Mouse (Mus musculus) olfactory bulb, adult 2 months (tissue): ENCODE measurements around the gene Ptch1. TPM values are rescaled to one million over a fixed set of nuclear protein-coding genes. Genes with fewer than 3 reads are reported as not detected.

Experiments
- H3K27ac ChIP-seq: fragments of 200-500 bp; 2 replicates; pipeline ENCODE4 v1.5.1; 2012; ENCODE audit warnings: low read depth, low read length; ENCODE audit not compliant: insufficient read depth
- H3K4me1 ChIP-seq: fragments of 200-500 bp; 2 replicates; pipeline ENCODE4 v1.6.1; 2012; ENCODE audit warnings: low read length; ENCODE audit not compliant: control insufficient read depth, insufficient read depth
- H3K4me3 ChIP-seq: fragments of 200-500 bp; 2 replicates; pipeline ENCODE4 v1.5.1; 2012; ENCODE audit warnings: mild to moderate bottlenecking, low read depth, low read length, moderate library complexity; ENCODE audit not compliant: insufficient read depth
- CTCF ChIP-seq: fragments of 200-500 bp; IDR thresholded peaks from 2 replicates; pipeline ENCODE4 v1.5.1; 2012; ENCODE audit warnings: low read depth, mild to moderate bottlenecking, low read length, moderate library complexity; ENCODE audit not compliant: insufficient read depth
- POLR2A ChIP-seq: fragments of 200-500 bp; IDR thresholded peaks from 2 replicates; pipeline ENCODE4 v1.6.1; 2012; ENCODE audit warnings: mild to moderate bottlenecking, low read depth, low read length, moderate library complexity; ENCODE audit not compliant: insufficient read depth
- WGBS: fragments of 180-500 bp; shearing (Covaris S2); methylation state at CpG from one replicate; pipeline ENCODE4 v1.1.7; 2018; 5-methylcytosine and 5-hydroxymethylcytosine counted together
- polyA plus RNA-seq: library from polyadenylated mRNA; stranded (reverse); fragments of >200 nt; gene quantifications from 2 replicates; pipeline ENCODE4 v1.2.4, GENCODE M21; 2012; ENCODE audit warnings: low replicate concordance; ENCODE audit not compliant: missing spikeins, insufficient read depth, insufficient read length

The Ptch1 gene
- polyA plus RNA-seq, 1 experiment = not detected

DNA sequence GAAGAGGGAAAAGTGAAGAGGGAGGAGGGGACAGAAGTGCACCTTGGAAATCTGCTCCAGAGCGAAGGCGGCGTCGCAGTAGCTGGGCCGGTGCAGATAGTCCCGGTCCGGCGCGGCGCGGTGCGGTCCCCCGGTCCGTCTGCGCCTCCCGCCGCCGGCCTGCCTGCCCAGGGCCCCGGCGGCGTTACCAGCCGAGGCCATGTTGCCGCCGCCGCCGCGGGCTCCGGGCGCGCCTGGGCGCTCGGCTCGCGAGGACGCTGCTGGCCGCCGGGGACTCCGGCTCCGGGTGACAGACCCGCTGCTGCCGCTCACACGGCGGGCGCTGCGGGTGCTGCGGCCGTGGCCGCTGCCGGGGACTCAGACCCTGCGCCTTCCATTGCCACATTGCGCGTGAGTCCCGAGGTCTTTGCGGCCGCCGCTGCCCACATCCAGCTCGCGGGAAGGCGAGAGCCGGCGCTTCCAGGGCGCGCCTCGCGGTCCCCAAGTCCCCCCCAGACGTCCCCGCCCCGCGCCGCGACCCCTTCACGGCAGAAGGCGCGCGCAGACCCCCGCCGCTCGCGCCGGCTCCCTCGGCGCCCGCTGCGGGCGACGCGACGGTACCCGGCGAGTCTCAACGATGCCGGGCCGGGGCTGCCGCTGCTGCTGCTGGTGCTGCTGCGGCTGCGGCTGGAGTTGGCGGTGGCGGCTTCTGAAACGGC, 7.9 kb downstream of the Ptch1 start:
- H3K4me3 ChIP-seq = peak overlapping the region; percentile 89
- peak overlapping the region; percentile 96 for H3K27ac ChIP-seq
- TF ChIP-seq CTCF (no peak), POLR2A (no peak)
- under 1% methylated on average over 99 of the region's 99 CpGs for WGBS
- H3K4me1 ChIP-seq = no peaks in the 10 kb centered on the region

DNA sequence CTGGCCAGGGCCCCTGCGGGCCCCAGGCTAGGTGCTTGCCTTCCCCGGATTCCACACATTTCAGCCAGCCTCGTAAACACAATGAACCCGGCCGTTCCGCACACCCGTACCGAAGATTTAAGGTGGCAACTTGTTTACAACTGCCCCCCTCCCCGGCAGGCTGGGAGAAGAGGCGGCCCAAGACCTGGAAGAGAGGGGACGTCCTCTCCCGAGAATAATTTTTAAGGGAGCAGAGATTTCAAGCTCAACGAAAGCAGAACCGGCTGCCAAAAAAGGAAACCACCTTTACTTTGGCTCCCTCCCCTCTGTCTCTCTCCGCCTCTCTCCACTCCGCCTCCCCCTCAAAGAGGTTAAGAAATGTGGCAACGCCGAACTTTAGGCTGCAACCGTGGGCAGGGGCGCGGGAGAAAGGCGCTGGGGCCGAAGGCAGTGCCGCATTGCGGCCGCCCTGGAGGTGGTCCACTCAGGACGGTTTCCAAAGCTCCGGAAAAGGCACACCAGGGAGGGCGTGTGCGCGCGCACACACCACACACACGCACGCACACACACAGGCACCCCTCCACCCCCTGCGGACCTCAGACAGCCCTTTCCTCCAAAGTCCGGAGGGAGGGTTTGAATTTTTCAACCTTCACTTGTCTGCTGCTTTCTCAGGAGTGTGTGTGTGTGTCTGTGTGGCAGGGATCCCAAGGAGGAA, 8.6 kb downstream of the Ptch1 start:
- H3K27ac ChIP-seq = peak overlapping the region; percentile 96
- peak; percentile 46 for TF ChIP-seq POLR2A
- TF ChIP-seq CTCF = no peak
- peak overlapping the region; percentile 89 for H3K4me3 ChIP-seq
- 1% methylated on average over 36 of the region's 36 CpGs for WGBS
- peaks cover 2% of the 10 kb centered on the region; the same call in 1 of the 2 replicates for H3K4me1 ChIP-seq

DNA sequence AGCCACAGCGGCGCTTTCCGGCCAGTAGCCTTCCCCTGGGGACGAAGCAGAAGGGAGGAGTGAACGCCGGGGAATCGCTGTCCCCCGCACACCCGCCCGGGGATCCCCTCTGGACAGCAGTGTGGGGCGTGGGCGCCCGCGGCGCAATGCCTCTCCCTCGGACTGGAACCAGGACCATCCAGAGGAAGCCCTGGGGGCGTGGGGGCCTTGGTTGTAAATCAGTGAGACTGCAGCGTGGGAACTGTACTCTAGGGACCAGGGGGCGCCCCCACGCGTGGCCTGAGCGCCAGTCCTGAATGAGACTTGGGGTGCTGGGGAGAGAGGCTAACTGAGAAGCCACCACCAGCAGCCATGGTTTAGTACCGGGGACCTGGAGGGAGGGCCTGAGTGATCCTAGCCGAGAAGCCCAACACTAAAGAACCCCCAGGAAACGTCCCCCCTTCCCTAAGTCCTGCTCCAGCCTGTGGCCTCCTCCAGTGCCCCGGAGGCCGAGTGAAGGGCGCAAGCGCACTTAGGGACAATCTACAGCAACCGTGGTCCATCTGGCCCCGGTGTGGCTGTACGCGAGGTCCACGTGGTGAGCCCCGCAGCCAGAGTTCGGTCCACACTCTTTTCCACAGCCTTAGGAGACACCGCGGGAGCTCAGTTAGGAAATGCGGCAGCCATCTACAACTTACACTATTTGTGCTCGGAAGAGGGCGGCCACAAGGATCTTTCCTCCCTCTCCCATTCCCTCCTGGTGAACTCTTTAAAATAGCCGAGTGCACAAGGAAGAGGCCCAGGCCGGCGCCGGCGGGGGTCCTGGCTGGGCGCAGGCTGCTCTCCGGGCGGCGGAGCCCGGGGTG, 9.4 kb downstream of the Ptch1 start:
- H3K27ac ChIP-seq = peak overlapping the region; percentile 96
- under 1% methylated on average over 51 of the region's 51 CpGs for WGBS
- H3K4me1 ChIP-seq = peaks cover 4% of the 10 kb centered on the region; the same call in 1 of the 2 replicates
- no peak; the same call in 1 of the 2 replicates for TF ChIP-seq POLR2A
- no peak for TF ChIP-seq CTCF
- peak overlapping the region; percentile 89 for H3K4me3 ChIP-seq

DNA sequence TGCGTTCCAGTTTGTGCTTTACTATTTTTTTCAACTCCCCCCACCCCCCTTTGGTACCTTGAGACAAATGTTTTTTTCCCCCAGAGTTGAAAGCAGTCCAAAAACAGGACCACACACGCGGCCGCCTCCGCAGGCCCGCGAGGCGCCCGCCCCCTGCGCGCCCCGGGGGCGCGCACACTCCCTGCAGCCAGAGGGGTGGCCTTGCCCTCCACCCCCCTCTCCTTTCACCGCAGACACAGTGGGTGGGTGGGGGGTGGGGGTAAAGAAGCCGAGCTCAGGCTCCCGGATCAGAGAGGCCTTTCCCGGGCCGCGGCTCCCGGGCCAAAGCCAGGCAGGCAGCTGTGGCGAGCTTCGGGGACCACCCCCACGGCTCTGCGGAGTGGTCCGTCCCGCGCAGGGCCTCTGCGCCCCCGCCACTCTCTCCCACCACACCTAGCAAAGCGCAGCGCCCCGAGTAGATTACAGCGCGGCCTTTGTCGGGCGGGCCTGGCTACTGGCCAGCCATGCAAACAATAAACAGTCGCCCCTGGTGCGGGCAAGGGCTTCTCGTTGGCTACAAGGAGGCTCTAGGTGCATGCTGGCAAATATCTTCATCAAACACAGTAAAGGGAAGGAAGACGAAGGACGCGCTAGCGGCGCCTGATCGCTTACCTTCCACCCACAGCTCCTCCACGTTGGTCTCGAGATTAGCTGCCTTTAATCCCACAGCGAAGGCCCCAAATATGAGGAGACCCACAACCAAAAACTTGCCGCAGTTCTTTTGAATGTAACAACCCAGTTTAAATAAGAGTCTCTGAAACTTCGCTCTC, 10.2 kb downstream of the Ptch1 start:
- TF ChIP-seq CTCF (no peak), POLR2A (peak; percentile 66)
- WGBS = under 1% methylated on average over 51 of the region's 51 CpGs
- H3K27ac ChIP-seq = peak overlapping the region; percentile 96
- H3K4me1 ChIP-seq = peaks cover 4% of the 10 kb centered on the region; the same call in 1 of the 2 replicates
- peak overlapping the region; percentile 89 for H3K4me3 ChIP-seq

DNA sequence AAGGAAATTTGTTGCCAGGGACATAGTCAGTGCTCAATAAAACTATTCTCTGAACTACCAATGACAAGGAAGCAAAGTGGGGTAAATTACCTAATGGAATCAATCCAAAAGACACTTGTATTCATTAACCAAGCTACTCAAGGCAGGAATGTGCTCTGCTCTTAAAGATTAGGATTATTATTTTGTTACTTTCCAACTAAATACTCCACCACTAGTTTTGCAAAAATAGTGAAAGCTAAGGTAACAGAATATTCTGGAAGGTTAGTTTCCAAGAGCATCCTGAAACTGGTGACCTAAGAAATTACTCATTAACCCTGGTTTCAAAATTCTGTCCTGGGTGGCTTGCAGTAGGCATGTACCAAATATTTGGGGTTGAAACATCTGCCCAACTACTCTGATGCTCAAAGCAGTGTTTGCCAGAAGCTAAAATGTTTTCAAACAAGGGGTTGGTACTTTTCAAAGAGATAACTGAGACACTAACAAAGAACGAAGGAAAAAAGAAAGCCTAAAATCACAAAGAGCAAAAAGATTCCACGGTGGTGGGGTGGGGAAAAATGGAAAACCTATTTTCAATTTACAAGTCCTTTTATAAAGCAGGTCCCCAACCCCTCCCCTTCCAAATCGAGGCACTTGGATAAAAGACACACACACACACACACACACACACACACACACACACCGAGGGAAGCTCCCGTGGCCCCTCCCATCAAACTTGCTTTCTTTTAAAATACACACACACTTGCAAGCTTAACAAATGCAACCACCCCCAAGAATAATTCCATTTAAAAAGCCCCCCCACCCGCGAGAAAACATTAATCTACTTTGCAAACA, 11.0 kb downstream of the Ptch1 start:
- Histone ChIP-seq H3K4me3 (peak overlapping the region; percentile 89), H3K4me1 (peaks cover 4% of the 10 kb centered on the region; the same call in 1 of the 2 replicates), H3K27ac (no peak overlapping the region)
- TF ChIP-seq POLR2A = no peak
- no peak for TF ChIP-seq CTCF
- 2% methylated on average over 7 of the region's 7 CpGs for WGBS

DNA sequence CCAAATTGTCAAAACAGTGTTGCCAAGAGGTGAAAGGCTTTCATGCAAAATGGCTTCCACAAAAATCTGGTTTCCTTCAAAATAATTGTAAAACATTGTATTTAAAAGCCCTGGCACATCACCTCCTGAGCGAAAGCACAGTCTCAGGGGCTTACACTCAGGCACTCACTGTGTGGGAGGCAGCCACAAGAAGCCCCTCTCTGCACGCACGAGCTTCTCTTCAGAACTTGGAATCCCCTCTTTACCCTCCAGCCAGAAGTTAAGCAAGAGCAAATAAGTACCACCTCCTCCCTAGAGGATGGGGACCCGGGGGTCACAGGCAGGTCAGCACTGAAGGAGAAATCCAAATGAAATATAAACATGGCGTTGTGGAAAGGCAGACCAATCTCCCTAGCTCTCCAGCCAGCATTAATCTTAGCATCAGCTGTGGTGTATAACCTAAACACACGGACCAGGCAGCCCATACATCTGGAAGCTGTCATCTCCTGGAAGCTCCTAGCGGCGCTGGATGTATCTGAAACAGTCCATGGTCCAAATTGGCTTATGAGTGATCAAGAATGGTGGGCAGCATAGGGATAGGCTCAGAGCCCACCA, 15.0 kb downstream of the Ptch1 start:
- 69% methylated on average over 8 of the region's 8 CpGs for WGBS
- Histone ChIP-seq H3K27ac (no peak overlapping the region), H3K4me1 (peaks cover 12% of the 10 kb centered on the region), H3K4me3 (no peak overlapping the region)
- no peak for TF ChIP-seq CTCF
- TF ChIP-seq POLR2A = no peak

DNA sequence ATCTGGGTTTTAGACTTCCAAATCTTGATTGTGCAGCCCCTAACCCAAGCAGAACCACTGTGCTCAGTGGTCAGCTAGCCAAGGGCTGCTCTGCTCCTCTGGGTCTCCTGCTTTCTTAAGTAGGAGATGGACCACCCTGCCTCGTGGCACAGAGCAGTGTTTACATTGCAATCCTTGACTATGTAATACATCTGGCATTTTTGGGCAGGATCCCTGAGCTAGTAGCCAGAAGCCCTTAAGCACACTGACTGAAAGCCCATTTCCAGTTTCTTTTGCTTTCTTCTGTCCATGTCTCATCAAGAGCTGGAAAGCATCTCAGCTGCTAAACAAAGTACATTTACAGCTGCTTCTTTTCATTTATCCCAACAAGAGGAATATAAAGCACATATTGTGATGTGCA, 17.0 kb downstream of the Ptch1 start:
- no peak overlapping the region for H3K27ac ChIP-seq
- 63% methylated on average over 1 of the region's 1 CpGs for WGBS
- no peak overlapping the region for H3K4me3 ChIP-seq
- peaks cover 20% of the 10 kb centered on the region for H3K4me1 ChIP-seq
- TF ChIP-seq POLR2A = no peak
- TF ChIP-seq CTCF = no peak

DNA sequence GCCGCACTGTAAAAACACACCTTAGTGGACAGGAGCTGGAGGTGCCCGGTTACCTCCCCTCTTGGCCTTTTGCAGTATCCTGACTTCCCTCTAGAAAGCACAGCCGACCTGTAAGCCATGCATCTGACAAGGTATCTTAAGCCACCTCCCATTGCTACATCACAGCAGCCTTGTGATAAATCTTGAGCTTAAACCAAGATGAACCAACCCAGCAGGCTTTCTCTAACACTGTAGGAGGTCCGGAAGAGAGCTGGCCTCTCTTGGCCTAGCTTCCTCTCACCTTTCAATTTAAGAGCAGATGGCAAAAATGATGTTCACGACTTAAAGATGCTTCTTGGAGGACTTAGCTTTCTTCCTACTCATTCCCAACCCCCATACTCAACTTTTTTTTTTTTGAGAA, 17.5 kb downstream of the Ptch1 start:
- Histone ChIP-seq H3K27ac (no peak overlapping the region), H3K4me3 (no peak overlapping the region)
- WGBS = 71% methylated on average over 5 of the region's 5 CpGs

More for the DNA sequence above, 17.5 kb downstream of the Ptch1 start:
- no peak for TF ChIP-seq POLR2A
- TF ChIP-seq CTCF = no peak
- H3K4me1 ChIP-seq = peaks cover 20% of the 10 kb centered on the region
